Mouse (Mus musculus): ENCODE data around the gene Slc8a1.

DNA sequence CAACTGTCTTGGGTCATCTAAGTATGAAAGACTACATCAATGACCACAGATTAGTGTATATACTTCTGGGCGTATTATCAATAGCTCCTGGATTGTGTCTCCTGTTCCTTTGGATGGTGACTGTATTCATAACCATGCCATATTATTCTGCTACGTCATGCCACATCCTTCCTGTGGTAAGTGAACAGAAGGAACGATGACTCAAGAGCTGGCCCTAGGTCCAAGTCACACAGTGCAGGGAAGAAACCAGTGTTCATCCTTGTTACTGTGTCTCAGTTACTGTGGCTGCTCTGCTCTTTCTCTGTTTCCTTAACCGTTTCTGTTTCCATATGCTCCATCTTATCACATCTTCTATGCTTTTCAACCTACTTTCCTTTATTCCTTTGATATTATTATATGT is 44.1 kb upstream of the Slc8a1 start:
- TF ChIP-seq POLR2A (IDR thresholded peaks at IDR 0.05; ENCODE audit: borderline replicate concordance, control insufficient read depth, low read depth, low read length), result no peak
- TF ChIP-seq CTCF (IDR thresholded peaks at IDR 0.05; ENCODE audit: control insufficient read depth, insufficient read depth, low read length), result no peak

All from bone marrow, adult 2 months (tissue).